Mouse (Mus musculus) lung, postnatal 0 days (tissue): Measurements from ENCODE around the gene Prom1.

Source experiments
- CTCF ChIP-seq: IDR thresholded peaks from 2 replicates; pipeline ENCODE4 v1.5.1; 2016; ENCODE audit warnings: antibody characterized with exemption, mild to moderate bottlenecking
- EP300 ChIP-seq: IDR thresholded peaks from 2 replicates; pipeline ENCODE4 v1.6.1; 2016; ENCODE audit warnings: antibody characterized with exemption, mild to moderate bottlenecking, control low read depth

- peak; percentile 24; the same call in 1 of the 2 replicates for TF ChIP-seq EP300
- TF ChIP-seq CTCF = no peak
These were observed 60.1 kb downstream of the Prom1 start for GRCm38 (mm10) chr5:44041725-44042124.
